Mouse (Mus musculus) urinary bladder, postnatal 36 days (tissue): ENCODE measurements at regions not wholly inside any gene's neighbourhood (a gene's known extent, or its start where the extent isn't known, plus 50 kb on each side); places are given as distances from the start of the nearest gene placed in this dataset.

ENCODE experiments used
- DNase-seq, 2 experiments: peaks; one replicate each; pipeline ENCODE4 v3.0.0; 2022; ENCODE audit warnings: low spot score in 2 of 2, mixed read lengths in 1 of 2

DNA sequence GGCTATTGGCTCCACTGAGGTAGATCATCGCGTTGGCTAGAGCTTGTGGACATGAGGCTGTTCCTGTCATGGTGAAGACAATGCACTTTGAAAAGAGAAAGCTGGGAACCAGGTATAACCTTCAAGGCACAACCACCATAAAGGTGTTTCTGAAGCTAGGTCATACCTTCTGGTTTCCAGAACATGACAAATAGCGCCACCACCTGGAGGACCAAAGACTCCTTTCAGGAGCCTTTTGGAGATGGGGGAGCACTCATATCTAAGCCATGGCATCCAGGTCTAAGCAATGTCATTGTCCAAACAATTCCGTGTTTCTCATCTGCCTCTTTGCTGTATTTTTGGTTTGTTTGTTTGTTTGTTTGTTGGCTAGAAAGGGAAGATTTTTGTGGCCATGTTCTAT, 113.7 kb upstream of the Lsm14a start:
- no peak for DNase-seq

GRCm38 (mm10) chr7:34493892-34494291, 100.8 kb upstream of the Lsm14a start:
- DNase-seq, result no peak

- no peak for DNase-seq
Observed at GRCm38 (mm10) chr7:34484908-34485598, 91.9 kb upstream of the Lsm14a start.

DNA sequence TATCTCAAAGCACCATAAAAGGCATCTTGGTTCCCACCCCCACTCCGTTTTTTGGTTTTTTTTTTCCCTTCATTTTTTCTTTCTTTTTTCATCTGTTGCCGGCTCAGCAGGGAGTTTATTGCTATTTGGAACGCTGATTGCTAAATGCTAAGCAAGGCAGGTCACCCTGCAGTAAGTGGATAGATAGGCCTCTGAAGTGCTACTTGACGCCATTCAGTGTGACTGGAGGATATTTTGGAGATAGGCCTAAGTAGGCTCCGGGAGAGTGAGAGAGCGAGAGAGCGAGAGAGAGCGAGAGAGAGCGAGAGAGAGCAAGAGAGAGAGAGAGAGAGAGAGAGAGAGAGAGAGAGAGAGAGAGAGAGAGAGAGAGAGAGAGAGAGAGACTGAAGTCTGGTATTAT, 90.3 kb upstream of the Lsm14a start:
- DNase-seq, result no peak

DNA sequence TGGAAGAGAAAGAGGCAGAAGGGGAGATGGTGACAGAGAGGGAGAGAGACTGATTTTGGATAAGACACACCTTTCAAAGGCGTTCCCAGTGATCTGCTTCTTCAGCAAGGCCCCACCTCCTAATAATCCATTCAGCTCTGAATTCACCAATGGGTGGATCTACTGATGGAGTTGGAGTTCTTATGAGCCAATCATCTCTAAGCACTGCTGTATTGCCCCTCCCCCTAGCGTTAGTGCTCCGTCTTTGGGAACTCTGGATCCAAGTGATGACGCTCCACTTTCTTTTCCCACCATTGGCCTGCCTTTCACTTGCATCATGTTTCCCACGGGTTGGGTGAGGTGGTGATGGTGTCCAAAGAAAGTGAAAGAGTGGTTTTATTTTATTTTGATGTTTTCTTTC, 87.7 kb upstream of the Lsm14a start:
- DNase-seq, result no peak

GRCm38 (mm10) chr7:34471003-34471402, 77.9 kb upstream of the Lsm14a start:
- DNase-seq, result peak in 1 of 2 experiments; percentile 1

GRCm38 (mm10) chr7:34462069-34462468, 69.0 kb upstream of the Lsm14a start:
- peak in 1 of 2 experiments; percentile 12 for DNase-seq

- no peak for DNase-seq
Observed at GRCm38 (mm10) chr7:34459834-34460495, 66.8 kb upstream of the Lsm14a start.

GRCm38 (mm10) chr7:34458851-34459250, 65.7 kb upstream of the Lsm14a start:
- DNase-seq, result no peak

DNA sequence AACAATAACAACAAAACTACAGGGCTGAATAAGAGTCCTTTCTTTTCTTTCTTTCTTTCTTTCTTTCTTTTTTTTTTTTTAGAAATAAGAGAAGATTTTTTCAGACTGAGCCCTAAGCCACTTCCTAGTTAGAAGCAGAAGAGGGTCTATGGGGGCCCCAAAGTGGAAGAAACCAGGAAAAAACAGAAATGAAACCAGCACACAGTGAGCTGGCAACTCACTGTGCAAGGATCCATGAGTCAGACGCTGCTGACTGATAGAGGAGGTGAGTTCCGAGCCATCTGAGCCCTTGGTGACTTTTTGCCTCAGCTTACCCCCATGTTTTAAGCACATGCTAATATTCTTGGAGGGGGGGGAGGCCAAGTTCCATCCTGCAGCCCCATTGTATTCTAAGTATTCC, 55.2 kb upstream of the Lsm14a start:
- no peak for DNase-seq

DNA sequence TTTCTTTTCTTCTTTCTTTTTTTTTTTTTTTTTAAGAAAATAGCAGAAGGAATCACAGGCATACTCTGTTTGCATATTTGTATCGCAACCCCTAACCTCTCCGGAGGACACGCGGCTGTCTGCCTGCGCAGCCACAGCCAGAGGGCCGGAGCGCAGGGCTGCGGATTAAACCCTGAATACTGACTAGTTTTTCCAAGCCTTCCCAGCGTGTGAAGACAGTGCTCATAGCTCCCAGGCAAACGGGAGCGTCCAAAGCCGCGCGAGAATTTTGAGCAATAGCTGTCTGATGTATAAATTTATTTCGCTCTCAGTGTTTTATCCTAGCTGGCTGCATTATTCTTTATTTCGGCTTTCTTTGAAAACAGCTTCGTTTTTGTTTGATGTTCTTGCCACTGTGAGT, 51.1 kb upstream of the Lsm14a start:
- DNase-seq, result no peak
